Mouse (Mus musculus): ENCODE measurements around the gene Ctsd. TPM values are rescaled to one million over a fixed set of nuclear protein-coding genes. Genes with fewer than 3 reads are reported as not detected.

Ctsd gene
- total RNA-seq, 2 experiments from 2014 or later: 536 to 544 TPM

DNA sequence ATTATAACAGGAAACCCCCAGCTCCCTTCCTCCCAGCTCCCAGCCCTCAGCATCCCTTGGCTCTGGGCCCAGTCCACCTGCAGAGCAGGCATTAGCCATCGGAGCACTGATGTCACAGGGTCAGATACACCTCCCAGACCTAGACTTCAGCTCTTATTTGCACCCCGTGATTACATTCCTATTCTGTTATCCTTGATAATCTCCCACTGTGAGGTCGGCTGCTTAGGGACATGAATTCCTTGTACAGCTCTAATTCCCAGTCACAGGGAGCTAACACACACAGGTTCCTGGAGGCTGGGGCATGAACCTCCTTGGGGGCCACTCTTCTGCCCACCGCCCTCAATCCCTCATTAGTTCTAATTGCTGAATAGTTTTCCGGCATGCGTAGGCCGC is 12.9 kb upstream of the Ctsd start:
- DNase-seq (ENCODE audit: low spot score in 2 of 2): no peak

DNA sequence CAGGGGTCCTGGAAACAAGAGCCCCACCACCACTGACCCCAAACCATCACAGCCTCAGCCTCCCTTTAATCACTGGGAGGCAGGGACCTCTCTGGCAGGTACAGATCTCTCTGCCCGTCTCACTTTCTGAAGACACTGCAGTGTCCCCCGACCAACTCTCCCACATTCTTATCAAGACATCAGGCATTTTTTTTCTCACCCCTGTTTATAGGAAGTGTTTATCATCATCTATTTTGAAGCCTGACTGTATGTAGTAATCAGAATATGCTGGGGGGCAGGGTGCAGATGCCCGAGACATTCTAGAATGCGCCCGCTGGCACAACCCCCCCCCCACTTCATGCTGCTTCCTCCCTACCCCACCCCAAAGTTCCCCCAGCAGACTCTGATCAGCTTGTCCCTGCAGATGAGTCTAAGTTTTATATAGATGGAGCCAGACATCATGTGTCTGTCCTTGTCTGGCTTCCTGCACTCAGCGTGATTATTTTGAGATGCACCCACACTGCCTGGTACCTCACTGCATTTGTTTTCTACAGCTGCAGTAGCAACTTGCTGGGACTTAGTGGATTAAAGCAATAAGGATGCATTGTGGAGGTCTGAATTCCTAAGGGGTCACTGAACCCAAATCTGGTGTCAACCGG is 12.4 kb upstream of the Ctsd start:
- no peak for DNase-seq (ENCODE audit: low spot score in 2 of 2)

DNA sequence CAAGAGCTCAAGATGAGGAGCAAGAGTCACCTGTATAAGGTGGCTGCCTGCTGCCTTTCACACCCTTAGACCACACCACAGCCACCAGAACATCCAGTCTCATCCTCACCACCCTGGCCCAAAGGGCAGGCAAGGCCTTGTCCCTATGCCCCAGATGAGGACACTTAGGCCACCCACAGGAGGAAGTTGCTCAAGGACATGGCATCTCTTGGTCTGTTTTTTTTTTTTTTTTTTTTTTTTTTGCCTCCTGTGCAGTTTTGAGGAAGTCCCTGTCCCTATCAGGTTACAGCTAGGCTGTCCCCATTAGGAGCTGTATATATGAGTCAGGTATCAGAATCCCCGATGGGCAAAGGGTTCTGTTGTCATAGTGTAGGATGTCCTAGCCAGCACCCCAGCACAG is 11.4 kb upstream of the Ctsd start:
- DNase-seq (ENCODE audit: low spot score in 2 of 2): no peak

DNA sequence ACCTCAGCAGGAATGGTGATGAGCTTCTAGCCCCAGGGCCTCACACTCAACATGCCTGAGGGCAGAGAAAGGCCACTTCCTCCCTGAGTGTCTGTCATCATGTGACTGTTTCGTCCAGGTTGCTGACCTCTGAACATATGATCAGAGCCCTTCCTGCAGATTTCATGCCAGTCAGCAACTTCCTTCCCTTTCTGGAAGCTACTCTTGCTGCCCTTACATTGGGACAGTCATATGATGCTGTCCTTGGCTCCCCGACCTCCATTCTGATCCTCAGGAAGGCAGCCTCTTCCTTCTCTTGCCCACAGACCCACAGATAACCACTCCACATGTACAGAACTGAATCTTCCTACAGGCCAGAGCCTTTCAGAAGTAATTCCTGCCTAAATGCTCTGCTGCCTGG is 10.2 kb upstream of the Ctsd start:
- DNase-seq (ENCODE audit: low spot score in 2 of 2): no peak

DNA sequence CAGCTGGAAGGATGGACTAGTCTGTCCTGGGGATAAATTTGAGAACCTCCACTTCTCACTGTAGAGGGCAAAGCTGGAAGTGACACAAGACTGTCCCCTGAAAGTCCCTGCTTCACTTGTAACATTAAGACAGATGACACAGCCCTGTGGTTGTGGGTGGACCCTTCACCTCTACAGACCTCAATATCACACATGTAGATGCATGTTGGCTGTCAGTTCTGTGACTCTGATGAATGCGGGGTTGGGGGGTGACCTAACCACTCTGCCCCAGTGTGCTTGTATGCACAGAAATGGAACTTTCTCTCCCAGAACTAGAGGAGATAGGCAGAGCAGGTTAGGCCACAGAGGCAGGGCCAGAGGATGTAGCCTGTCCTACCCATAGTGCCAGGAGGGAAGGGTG is 8.8 kb upstream of the Ctsd start:
- DNase-seq (ENCODE audit: low spot score in 2 of 2): no peak

DNA sequence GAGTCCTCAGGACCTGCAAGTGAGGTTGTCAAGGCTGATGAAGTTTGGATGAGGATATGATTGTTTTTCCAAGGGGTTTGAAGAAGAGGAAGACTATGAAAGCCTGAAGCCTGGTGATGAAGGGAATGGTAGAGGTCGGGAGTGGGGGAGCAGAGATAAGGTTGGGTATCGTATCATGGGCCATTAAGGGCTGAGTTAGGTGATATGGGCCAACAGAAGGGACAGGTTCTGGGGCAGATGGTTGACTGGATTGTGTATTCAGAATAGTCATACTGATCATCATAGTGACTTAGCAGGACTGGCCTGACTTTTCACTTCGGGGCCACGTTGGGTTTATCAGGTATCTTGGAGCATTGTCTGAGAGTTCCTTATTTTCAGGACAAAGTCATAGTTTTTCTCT is 7.6 kb upstream of the Ctsd start:
- no peak for DNase-seq (ENCODE audit: low spot score in 2 of 2)

DNA sequence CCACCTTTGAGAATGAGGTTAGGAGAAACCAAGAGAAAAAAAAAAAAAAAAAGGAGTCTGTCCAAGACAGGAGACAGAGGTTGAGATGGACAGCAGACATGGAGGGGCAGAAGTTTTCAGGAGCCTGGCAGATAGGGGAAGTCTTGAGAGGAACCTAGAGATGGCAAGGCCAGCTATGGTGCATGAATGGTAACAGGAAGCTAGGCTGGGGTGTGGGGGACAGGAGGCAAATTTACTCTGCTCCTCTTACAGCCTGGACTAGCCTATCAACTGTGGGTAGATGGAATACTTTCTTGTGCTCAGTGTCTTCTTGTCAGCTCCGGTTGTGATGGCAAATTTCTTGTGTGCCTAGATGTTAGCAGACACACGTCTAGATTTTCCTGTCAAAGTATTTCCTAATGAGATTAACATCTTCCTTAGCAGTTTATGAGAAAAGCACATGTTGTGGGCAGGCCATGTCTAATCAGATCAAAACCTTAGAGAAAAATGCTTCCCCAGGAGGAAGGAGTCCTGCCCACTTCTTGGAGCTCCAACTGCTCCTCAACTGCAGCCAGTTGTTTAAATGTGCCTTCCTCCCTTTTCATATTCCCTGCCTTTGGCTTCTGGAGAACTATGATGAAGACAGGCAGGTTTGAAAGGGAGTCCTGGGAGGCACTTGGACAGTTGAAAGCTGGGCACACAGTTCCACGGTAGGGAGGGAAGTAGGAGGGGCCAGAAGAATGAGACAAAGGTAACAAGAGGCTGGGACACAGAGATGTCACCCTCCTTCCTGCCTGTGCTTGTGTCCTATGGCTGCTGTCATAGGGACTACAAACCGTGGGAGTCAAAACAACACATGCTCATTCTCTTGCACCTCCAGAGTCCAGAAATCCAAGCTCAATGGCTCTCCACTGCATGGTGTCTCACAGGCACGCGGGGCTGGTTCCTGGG is 6.7 kb upstream of the Ctsd start:
- DNase-seq (ENCODE audit: low spot score in 2 of 2): no peak

DNA sequence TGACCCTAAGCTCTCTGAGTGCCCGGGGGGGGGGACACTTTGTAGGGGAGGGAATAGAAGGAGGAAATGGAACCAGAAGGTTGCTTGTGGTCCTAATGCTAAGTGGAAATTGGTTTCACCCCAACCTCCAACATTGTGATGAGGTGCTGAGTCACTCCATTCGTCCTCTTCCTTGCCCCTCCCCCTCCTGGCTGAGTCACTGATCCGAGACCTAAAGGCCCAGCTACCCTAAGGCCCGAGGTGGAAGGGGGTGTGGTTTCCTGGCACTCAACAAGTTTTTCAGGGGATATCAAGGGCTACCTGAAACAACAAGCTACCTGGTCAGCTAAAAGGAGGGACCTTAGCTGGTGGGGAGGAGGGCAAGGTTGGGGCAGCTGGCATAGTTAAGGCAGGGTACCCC is 5.4 kb upstream of the Ctsd start:
- DNase-seq (ENCODE audit: low spot score in 2 of 2): peak in 1 of 2 experiments; percentile 34

DNA sequence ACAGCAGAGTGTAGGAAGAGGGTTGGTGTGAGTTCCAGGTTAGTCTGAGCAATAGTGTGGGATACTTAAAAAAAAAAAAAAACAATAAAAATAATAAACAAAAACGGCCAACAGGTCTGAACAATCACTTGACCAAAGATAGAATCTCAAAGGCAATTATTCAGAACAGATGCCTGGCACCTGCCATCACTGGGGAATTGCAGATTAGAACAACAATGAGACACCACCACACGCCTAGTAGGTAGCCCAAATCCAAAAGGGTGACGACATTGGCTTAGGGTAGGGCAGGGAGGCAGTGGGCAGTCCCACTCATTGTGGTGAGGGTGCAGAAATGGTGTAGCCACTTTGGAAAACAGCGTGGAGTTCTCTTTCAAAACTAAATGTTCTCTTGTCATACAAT is 3.8 kb upstream of the Ctsd start:
- no peak for DNase-seq (ENCODE audit: low spot score in 2 of 2)

DNA sequence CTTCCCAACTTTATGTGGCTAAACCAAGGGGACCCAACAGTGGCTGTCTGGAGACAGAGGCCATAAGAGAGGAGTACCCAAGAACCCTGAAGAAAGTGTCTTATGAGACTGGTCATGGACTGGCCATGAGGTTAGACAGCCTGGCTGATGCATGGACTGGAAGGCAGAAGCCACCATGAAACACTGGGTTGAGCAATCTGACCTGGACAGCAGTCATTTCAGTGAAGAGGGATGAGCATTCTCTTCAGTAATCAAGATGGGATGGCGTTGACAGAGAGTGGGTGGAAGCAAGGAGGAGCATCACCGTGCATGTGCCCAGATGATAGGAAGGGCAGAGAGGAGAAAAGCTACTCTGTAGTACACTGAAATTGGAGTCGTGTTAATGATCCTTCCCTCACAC is 3.3 kb upstream of the Ctsd start:
- no peak for DNase-seq (ENCODE audit: low spot score in 2 of 2)

DNA sequence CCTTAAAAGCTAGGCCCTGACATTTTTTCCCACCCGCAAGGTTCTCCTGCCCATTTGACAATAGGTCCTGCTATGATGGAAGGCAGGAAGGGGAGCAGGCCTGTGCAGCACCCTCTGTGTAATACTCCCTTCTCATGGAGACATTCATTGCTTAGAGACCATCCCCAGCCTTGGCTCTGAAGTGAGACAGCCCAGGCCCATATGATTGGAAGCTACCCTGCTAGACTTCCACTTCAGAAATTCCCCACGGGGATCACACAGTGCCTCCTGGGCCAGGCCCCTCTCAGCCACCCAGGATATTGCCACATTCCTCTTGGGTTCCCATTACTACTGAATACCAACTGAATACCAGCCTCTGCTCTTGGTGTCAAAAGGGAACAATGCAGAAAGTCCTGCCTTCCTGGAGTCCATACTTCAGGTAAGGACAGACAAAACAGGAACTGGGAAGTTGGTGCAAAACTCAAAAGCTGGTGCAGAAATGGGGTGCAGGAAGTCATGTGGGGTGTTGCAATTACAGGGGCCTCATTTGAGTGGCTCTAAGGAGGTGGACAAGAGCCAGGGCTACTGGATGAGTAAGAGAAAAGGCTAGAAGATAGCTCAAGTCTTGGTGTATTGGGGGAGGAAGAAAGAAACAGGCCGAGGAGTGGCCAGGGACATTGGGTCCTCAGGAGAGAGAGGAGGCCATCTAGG is 2.3 kb upstream of the Ctsd start:
- DNase-seq (ENCODE audit: low spot score in 2 of 2): no peak

DNA sequence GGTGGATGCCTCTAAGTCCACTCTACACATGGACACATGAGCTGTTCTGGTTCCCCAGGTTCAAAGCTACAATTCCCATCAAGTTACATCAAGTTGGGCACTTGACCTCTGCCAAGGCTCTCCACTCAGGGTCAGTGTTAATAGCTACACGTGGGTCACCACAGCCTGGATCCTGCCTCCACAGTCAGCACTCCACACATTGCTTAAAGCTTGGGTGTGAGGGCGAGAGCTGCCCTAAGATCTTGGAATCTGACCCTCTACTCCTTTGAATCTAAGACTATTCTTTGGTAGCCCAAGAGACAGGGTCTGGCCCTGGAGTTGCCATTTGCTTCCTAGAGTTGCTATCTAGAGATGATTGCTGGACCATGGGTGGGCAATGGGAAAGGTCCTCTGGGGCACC is 902 bp upstream of the Ctsd start:
- no peak for DNase-seq (ENCODE audit: low spot score in 2 of 2)

DNA sequence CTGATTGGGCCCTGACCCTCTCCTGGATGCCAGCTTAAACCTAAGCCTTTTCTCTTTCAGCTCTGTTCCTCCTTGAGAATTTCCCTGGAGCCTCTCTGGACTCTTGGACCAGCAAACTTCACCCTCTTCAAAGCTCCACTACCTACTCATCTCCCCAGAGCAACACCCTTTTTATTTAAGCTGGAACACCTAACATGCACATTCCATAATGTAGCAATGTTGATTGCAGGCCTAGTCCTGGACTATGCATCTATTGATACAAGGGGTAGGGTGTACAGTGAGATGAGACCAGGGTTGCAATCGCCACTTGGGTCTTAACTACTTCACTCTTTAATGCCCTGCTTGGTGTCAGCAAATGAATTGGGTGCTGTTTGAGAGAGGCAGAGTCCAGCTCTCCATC is 360 bp upstream of the Ctsd start:
- DNase-seq (ENCODE audit: low spot score in 2 of 2): no peak

DNA sequence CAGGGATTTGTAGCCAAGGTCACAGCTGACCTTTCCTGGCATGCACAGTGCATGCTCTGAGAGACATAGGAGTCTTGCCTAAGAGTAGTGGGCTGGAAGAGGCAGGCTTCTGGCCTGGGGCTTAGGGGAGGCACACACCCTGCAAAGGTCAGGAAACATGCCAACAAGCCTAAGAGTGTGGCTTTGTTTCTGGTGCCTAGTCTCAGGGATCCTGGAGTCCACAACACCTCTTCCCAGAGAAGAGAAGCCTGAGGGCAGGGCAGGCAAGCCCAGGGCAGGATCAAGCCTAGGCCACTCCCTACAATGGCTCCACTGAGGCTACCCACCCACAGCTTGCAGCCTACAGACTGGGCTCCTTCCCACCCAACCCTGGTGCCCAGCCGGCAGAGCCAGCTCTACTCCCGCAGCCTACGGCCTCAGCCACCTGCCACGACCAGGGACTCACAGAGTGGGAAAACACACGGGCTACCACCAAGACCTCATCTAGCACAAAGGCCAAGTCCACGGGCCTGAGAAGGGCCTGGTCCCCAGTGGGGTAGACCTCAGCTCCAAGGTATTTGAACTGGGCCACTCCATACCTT is 1.1 kb downstream of the Ctsd start:
- DNase-seq (ENCODE audit: low spot score in 2 of 2): peak in 1 of 2 experiments; percentile 19

DNA sequence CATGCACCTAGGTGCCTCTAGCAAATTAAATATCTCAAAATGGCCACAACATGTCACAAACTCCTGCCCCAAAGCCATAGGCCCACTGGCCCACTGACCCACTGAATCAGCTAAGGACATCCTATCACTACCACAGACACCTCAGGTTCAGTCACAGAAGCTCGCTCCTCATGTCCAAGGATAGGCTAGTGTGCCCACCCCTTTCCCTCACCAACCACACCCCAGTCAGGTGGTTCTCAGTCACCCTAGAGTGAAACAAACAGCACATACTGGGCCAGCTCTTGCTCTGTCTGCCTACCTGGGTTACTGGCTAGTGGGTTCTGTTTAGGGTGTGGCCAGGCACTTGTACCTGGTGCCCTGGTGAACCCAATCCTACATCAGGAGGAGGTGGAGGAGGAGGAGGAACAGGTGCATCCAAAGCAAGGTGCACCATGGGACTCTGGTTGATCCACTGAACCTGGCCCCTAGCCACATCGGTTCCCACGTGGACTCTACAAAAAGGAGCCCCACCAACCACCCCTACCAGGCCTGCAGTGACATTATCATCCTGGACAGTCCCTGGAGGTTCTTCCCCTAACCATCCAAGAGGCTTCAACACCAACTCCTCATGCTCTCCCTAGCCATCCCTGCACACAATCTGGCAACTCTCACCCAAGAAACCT is 2.0 kb downstream of the Ctsd start:
- no peak for DNase-seq (ENCODE audit: low spot score in 2 of 2)

DNA sequence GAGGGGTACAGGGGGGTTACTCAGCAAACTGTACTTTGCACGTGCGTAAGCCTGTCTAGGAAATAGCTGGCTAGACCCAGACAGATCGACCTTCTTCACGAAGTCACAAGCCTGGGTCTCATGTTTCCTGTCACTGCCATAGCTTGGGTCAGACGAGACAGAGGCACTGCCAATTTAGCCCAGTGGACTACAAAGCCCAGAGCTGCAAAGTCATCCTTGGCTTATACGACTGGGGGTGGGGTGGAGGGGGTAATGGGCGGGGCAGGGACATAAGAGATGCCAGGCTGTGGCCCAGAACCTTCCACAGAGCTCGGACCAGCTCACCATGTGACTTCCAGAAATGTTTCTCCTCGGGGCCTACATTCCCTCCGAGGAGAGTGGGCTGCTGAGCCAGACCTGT is 3.5 kb downstream of the Ctsd start:
- DNase-seq (ENCODE audit: low spot score in 2 of 2): no peak

DNA sequence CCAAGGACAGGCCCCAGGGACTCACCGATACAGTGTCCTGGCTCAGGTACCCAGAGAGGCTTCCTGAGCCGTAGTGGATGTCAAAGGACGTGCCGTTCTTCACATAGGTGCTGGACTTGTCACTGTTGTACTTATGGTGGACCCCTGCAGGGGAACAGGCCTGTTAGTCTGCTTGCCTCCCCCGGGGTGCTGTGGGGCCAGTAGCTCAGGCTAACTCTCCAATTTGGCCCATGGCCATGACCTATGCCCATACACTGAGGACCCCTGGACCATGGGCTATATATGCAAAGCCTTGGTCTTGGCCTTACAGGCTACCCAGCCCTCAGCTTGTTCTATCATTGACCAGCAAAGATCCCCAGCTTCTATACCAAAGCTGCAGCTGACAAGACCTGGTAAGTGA is 5.3 kb downstream of the Ctsd start, which contains the start of gene Gm49369:
TSS of gene Gm49369 (minus strand) at position 101 of the 400 bp plus-strand sequence.
- no peak for DNase-seq (ENCODE audit: low spot score in 2 of 2)

DNA sequence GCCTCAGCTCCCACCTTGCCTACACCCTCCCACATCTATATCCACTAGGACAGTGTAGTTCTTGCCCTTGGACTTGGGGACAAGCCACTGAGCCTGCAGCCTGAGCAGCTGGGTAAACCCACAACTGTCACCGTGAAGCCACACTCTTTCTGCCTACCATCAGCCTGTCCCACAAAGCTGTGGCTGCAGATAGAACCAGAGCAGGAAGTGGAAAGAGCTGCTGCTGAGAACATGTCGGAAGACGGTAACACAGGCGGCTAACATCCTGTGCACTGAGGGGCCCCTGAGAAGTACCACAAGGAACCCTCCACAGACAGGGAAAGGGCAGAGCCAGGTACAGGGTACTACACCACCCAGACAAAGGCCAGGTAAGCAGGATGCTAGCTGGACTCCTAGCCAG is 6.7 kb downstream of the Ctsd start:
- no peak for DNase-seq (ENCODE audit: low spot score in 2 of 2)

DNA sequence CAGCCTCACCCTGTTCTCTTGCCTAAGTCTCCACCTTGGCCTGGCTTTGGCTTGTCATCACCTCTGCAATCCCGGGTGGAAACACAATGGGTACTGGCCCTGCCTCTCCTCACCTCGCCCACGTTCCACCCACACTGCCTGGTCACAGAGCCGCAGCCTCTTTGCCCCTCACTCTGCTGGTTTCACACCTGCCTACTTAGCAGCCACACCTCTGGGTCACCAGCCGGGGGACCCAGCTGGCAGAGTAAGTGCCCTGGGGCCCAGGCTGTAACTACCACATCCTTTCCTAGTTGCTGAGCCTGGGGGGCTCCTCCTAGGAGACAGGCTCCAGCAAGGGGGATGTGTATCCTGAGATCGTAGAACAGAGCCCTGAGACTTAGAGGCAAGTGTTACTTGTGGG is 8.7 kb downstream of the Ctsd start:
- DNase-seq (ENCODE audit: low spot score in 2 of 2): no peak

DNA sequence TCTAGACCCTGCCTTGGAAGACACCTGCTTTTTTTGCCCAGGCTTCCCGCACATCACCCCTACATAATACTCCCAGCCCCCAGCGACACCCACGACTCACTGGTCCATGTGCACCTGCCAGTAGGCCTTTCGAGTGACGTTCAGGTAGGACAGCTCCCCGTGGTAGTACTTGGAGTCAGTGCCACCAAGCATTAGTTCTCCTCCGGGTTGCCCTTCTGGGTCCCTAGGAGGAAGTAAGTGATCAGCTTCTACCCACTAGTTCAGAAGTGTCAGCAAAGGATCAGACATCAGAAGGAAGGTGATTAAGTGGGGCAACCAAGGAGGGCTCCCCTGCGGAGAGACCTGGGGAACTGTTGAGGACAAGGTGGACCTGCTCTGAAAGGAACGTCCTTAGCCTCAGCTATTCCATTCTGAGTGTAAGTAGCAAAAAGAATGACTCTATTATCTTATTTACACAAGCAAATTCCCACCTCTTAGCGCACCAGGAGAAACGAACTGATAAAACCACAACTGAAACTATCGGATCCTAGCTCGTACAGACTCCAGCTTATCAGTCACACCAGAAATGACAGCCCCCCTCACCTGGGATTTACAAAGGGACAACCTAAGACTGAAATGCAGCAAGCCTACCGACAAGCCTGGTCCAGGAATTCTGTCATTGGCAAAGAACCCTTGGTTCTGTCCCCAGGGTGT is 10.5 kb downstream of the Ctsd start:
- DNase-seq (ENCODE audit: low spot score in 2 of 2): no peak

DNA sequence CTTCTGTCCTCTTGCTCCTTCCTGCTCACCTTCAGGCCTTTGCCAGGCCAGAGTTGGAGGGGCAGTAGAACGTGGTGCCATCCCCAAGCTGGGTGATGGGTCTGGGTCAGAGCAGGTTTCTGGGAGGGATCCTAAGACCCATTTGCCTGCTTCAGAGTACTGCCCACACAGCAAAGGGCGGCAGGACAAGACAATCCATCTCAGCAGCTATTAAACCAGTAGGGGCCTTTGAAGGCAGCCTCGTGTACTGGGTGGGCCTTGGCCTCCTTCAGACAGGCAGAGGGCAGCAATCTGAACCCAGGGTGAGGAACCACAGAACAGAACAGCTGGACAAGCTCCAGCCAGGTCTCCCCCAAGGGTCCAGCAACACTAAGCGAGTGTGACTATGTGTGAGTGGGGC is 11.7 kb downstream of the Ctsd start:
- DNase-seq (ENCODE audit: low spot score in 2 of 2): no peak
